Mouse (Mus musculus) ES-Bruce4 (cell line): ENCODE results near the gene Eif5a2.

ENCODE experiments used
- CTCF ChIP-seq: IDR thresholded peaks from one replicate; pipeline ENCODE4 v1.8.1; 2011; ENCODE audit warnings: low read depth, low read length
- EP300 ChIP-seq: IDR thresholded peaks from 2 replicates; pipeline ENCODE4 v1.6.1; 2011; ENCODE audit warnings: low read depth, low read length; ENCODE audit not compliant: insufficient read depth
- POLR2A ChIP-seq: IDR thresholded peaks from one replicate; pipeline ENCODE4 v1.8.1; 2011; ENCODE audit warnings: low read length; ENCODE audit not compliant: insufficient read depth

DNA sequence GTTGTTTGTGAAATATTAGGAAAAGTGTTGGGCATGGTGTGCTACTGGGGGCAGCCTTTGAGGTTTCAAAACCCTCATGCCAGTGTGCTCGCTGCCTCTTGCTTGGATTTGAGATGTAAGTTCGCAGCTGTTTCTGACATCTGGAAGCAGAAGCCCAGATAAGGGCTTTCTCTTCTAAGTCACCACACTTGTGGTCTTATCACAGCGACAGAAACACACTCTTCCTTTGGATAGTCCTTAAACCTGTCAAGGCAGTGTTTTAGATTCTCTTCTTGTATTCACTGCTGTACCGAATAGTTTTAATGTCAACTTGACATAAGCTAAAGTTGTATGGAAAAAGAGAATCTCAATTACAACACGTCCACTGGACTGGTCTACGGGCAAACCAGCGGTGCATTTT, 5.7 kb upstream of the Eif5a2 start:
- no peak for TF ChIP-seq CTCF
- TF ChIP-seq POLR2A: no peak
- TF ChIP-seq EP300: no peak
